Mouse (Mus musculus) myocyte (in vitro differentiated cells): ENCODE data around the gene Ubox5.

Source experiments
- CEBPB ChIP-seq: IDR thresholded peaks from 2 replicates; pipeline ENCODE4 v1.6.1; 2011; ENCODE audit warnings: mild to moderate bottlenecking, moderate library complexity; ENCODE audit not compliant: poor library complexity, insufficient read depth, severe bottlenecking
- POLR2A ChIP-seq: IDR thresholded peaks from one replicate; pipeline ENCODE4 v1.6.1; 2011; ENCODE audit warnings: low read depth, mild to moderate bottlenecking, control low read depth, moderate library complexity; ENCODE audit not compliant: insufficient read length
- TCF12 ChIP-seq: IDR thresholded peaks from one replicate; pipeline ENCODE4 v1.6.1; 2011; ENCODE audit warnings: mild to moderate bottlenecking, control low read depth; ENCODE audit not compliant: poor library complexity, insufficient read depth, severe bottlenecking

GRCm38 (mm10) chr2:130677211-130677610 lies 47.4 kb upstream of the Ubox5 start:
- TF ChIP-seq TCF12 (no peak), CEBPB (no peak), POLR2A (no peak)
